Mouse (Mus musculus): ENCODE results near the gene Jmy.

- TF ChIP-seq CTCF (IDR thresholded peaks at IDR 0.05; ENCODE audit: control insufficient read depth, insufficient read depth, insufficient replicate concordance, low read depth, low read length): no peak
- TF ChIP-seq POLR2A (IDR thresholded peaks at IDR 0.05; ENCODE audit: control insufficient read depth, low read depth, low read length): no peak
Observed at GRCm38 (mm10) chr13:93458616-93459015, 41.0 kb downstream of the Jmy start.

Measured in testis, adult 2 months (tissue).